Mouse (Mus musculus) embryo, embryonic 9.5 days (tissue): ENCODE results near the gene D6Ertd527e.
"Not testable (repeated sequence)": the region's sequence is repeated elsewhere in the genome, so short reads cannot be mapped to it uniquely, and the experiment has no call there.

ENCODE experiments used
- DNase-seq: peaks from one replicate; pipeline ENCODE4 v3.0.0-alpha.2; 2017; ENCODE audit errors: extremely low spot score

The D6Ertd527e gene

DNA sequence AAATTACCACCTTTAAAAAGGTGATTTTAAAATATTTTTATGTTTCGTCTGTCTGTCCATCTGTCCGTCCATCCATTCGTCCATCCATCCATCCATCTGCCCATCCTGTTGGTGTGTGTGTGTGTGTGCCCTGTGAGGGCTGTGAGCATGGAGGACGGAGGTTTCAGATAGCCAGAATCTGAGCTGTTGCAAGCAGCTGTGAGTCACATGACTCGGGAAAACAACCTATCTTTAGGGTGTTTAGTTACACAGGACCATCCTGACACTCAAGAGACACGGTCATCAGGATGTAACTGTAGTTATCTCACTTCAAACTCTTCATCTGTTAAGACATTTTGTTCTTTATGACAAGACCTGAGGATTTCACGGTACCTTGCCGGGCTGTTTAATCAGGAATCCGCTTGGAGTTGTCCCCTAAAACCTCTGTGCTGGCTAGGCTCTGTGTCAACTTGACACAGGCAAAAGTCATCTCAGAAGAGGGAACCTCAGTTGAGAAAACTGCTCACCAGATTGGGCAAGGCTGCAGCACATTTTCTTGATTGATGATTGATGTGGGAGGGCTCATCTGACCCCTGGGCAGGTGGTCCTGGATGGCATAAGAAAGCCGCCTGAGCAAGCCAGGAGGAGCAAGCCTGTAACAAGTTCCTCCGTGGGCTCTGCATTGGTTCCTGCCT is at the start of gene D6Ertd527e:
Gene D6Ertd527e (plus strand): TSS at position 624 of the 674 bp plus-strand sequence.
- DNase-seq = no peak

GRCm38 (mm10) chr6:87059754-87060153 is 44.8 kb upstream of the D6Ertd527e start:
- DNase-seq = no peak

- no peak for DNase-seq
Observed at GRCm38 (mm10) chr6:87063586-87063985, 41.0 kb upstream of the D6Ertd527e start.

GRCm38 (mm10) chr6:87068209-87068608 is 36.3 kb upstream of the D6Ertd527e start:
- DNase-seq = no peak

GRCm38 (mm10) chr6:87069195-87069900 is 35.2 kb upstream of the D6Ertd527e start:
- no peak for DNase-seq

DNA sequence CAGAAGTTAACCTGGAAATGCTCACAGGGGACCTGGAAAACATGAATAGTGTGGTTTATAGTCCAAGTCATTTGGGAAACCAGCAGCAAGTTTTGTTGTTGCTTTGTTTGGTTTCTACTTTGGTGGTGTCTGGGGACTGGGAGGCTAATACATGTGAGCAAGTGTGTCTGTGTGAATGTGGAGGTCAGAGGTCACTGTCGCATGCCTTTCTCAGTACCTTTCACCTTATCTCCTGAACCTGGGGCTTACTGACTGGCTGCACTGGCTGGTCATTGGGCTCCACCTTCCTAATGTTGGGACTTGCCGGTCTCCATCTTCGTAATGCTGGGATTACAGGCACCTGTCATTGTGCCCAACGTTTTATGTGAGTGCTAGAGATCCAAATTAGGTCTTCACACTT is 33.9 kb upstream of the D6Ertd527e start:
- DNase-seq = no peak

GRCm38 (mm10) chr6:87072759-87073158 is 31.8 kb upstream of the D6Ertd527e start:
- DNase-seq = no peak

DNA sequence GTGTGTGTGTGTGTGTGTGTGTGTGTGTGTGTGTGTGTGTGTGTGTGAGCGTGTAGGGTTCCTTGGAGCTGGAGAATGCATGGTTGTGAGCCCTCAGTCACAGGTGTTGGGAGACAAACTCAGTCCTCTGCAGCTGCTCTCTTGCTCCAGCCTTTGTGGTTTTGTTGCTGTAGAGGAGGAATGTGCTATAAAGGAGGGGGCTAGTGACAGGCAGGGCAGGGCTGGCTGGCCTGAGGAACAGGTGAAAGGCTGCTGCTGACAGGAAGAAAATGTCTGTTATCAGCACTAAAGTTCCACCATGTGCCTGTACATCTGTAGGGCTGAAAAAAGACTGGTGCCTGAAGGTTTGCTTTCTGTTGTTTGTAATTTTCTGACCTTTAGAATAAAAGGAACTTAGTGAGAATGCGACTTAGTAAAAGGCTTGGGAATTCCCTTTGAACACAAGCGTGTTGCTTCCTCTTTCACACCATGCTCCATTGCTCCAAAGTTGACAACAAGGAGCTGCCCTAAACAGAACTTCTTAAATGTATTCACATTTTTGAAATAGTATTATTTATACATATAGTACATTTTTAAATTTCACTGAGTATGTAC is 29.4 kb upstream of the D6Ertd527e start:
- no peak for DNase-seq

DNA sequence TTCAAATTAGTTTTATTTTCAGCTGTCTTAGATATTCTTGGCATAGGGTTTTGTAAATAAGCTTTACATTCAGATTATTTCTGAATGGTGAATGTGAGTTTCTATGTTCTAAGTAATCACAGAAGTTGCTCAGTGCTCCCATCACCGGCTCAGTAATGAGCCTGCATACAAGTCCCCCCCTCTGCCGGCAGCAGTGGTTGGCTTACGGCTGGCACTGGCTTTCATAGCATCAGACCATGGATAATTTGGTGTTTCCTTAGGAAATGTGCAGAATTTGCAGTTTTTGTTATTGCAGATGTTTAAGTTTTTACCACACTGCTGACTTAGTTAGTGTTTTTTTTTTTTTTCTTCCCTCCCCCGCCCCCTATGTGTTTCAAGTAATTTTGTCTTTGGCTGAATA is 25.1 kb upstream of the D6Ertd527e start:
- no peak for DNase-seq

DNA sequence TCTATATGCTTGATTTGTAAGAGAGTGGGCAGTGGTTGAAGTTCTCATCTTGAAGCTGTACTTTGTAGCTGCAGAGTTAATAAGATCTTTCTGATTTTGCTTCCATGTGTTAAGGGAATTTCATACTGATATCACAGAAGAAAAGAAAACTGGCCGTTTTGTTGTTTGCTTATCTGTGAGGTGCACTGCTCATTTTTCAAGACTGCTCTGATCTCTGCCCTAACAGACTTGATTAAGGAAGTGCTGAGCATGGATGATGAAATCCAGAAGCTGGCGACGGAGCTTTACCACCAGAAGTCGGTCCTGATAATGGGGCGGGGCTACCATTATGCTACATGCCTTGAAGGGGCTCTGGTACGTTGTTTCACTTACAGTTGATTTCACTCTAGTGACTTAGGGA is 19.5 kb upstream of the D6Ertd527e start:
- no peak for DNase-seq

GRCm38 (mm10) chr6:87088356-87088755 is 16.2 kb upstream of the D6Ertd527e start:
- no peak for DNase-seq

GRCm38 (mm10) chr6:87090877-87091276 is 13.7 kb upstream of the D6Ertd527e start:
- DNase-seq = no peak

DNA sequence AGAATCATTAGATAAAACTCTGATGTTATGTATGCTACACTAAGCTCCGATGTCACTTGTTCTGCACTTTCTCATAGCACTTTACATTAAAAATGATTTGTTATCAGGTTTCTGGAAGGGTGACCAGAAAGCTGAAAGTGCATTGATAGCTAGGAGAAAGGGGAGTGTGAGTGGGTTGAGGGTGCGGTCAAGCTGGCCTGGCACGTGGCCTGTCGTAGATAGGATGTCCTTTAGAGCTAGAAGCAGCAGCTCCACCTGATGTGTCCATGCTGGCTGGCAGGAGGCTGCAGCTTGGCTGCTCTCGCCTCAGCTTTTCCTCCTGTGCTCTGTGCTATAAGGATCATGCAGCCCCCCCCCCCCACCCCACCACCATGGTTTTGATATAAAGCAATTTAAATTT is 12.1 kb upstream of the D6Ertd527e start:
- no peak for DNase-seq

GRCm38 (mm10) chr6:87093631-87094030 is 10.9 kb upstream of the D6Ertd527e start:
- DNase-seq = not testable (repeated sequence)

- no peak for DNase-seq
Observed at GRCm38 (mm10) chr6:87099261-87099660, 5.3 kb upstream of the D6Ertd527e start.

GRCm38 (mm10) chr6:87099671-87100296 is 4.8 kb upstream of the D6Ertd527e start:
- DNase-seq = no peak

DNA sequence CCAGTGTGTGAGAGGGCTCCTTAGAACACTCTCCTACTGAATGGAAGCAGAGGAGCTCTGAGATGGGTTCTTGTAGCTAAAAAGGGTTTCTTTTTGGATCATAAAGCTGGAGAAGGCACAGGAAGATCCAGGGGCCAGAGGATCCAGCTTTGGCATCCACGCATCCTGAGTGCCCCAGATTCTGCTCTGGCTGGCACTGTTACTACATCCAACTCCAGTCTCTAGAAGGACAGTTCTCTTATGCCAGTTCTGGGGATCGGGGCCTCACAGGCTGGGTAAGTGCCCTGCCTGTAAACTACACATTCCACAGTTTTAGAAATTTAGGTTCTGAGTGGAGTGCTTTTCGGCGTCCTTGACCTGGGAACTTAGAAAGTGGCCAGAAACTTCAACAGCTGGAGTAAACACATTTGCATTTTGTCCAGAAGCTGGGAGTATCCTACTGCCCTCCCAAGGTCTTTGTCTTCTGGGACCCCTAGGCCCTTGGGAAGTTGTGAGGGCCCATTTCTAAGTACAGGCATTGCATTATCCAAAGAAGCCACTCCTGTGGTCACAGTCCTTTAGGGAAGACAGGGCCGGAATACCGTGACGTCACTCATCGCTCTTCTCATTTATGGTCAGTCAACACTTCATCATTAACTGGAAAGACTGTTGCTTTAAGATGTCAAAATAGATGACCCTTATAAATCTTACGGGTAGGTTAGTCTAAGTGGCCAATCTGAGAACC is 4.1 kb upstream of the D6Ertd527e start:
- no peak for DNase-seq

DNA sequence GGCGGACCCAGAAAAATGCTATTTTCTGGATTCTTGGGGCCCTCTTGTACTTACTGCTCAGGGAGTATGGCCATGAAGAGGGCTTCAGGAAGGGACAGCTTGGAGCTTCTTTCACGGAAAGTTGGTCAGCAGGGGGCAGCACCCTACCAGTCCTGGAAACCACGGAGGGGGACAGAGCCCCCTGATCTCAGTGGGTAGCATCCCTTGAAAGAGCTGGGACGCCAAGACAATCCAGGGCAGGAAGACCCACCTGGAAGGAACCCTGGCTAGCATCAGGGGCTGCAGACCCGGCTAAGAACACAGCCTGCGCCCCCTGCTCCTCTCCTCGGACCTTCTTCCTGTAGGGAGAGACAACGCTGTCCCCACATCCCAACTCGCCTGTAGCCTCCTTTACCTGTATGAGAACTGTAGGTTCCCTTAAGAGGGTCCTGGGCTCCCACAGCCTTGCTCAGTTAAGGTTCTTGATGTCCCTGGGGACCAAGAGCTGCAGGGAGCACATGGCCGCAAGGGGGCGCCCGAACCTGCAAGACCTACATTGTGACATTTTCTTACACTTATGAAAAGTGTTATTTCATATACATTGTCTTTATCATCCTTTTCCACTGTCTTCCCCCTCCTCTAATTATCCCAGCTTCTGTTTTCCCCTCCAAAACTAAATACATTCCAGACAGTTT is 3.1 kb upstream of the D6Ertd527e start:
- DNase-seq = peak; percentile 77

- peak; percentile 15 for DNase-seq
Observed at GRCm38 (mm10) chr6:87101955-87102353, 2.6 kb upstream of the D6Ertd527e start.

DNA sequence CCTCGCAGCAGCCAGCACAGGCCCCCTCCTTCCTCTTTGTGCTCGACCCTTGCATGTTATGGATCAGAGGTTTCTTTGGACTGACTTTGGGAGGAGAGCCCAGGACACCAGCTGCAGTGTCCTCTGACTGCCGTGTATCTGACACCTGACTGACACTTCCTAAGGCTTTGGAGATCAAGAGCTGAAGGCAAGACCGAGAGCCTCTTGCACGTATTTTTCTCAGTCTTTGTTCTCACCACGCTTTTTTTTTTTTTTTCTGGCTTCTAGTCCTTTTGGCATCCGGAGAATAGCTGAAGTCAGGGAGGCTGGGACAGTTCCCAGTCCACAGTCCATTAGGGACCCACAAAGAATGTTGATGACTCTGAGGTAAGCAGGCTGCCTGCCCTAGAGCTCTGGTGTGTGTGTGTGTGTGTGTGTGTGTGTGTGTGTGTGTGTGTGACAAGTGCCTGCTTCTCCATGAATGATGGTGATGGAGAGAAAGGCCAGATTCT is 2.1 kb upstream of the D6Ertd527e start:
- DNase-seq = peak; percentile 17

DNA sequence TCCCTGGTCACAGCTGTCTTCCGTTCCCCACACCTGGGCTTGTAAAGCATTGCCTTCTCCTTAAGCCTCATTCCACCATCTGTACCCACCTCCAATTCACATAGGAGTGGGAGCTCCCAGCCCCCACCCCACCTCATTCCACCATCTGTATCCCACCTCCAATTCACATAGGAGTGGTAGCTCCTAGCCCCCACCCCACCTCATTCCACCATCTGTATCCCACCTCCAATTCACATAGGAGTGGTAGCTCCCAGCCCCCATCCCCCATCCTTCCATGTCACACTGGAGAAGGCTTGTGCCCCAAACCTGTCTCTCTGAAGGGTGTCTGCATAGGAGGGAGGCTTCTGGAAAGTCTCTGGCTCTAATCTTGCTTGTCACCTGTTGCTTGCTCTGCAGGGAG is 1.2 kb upstream of the D6Ertd527e start:
- no peak for DNase-seq
